Mouse (Mus musculus): ENCODE data around the gene Man2b1. TPM values are rescaled to one million over a fixed set of nuclear protein-coding genes. Genes with fewer than 3 reads are reported as not detected.

The Man2b1 gene
- polyA plus RNA-seq, 1 experiment = 0.13 TPM

DNA sequence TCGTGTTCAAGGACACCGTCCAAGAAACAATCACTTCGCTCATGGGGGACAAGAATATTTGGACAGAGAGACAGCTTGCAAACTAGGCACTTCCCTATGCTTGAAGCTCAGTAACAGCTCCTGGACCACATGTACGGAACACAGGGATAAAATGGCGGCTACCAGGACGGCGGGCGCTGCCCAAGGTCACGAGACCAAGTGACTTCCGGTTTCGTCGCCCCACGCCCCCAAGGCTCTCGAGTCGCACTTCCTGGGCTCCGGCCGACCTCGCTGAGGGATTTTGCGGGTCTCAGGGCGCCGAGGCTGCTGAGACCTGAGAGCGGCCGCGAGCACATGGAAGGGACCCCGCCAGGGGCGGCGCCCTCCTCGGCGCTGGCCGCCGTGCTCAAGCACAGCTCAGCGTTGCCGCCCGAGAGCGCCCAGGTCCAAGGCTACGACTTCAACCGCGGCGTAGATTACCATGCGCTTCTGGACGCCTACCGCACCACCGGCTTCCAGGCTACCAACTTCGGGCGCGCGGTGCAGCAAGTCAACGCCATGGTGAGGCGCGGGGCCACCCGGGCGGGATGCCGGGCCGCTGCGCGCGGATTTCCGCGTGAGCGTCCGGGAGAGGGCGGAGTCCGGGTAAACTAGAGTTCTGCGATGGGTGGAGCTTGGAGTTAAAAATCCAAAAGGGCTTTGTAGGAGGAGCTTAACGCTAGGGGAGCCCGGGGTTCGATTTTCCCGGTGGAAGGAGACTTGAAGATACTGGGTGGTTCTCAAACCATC, 11.4 kb upstream of the Man2b1 start, which contains the start of gene Dhps:
TSS of gene Dhps (plus strand) at position 244 of the 768 bp plus-strand sequence.
- Histone ChIP-seq H3K4me1 (ENCODE audit: control insufficient read depth) (peaks cover 55% of the 10 kb centered on the region), H3K9me3 (ENCODE audit: control insufficient read depth, low read length) (no peaks in the 10 kb centered on the region), H3K27me3 (ENCODE audit: control insufficient read depth) (no peaks in the 10 kb centered on the region), H3K4me3 (replicated peaks) (peak within 1 kb of the TSS; percentile 80), H3K36me3 (ENCODE audit: control insufficient read depth) (peaks cover 47% of the 10 kb centered on the region)
- TF ChIP-seq GATA1 (IDR thresholded peaks at IDR 0.05; ENCODE audit: low read length) (no peak), TAL1 (IDR thresholded peaks at IDR 0.05; ENCODE audit: low read length) (no peak)

DNA sequence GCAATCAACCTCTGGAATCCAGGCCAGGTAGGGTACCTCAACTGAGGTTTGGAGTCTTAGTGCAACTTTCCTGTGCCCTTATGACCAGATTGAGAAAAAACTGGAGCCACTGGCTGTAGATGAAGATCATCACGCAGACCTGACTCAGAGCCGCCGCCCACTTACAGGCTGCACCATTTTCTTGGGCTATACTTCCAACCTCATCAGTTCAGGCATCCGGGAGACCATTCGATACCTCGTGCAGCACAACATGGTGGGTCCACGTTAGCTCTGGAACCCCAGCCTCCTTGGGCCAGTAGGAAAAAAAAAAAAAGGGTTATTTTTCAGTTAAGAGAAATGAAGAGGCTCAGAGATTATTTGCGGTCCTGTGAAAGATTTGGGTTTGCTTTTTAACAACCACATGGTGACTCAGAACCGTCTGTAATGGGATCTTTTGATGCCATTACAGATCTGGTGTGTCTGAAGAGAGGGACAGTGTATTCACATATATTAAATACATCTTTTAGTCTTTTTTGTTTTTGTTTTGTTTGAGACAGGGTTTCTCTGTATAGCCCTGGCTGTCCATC, 10.6 kb upstream of the Man2b1 start:
- H3K4me3 ChIP-seq (replicated peaks) = peak overlapping the region; percentile 80
- peaks cover 59% of the 10 kb centered on the region for H3K4me1 ChIP-seq (ENCODE audit: control insufficient read depth)
- TF ChIP-seq TAL1 (IDR thresholded peaks at IDR 0.05; ENCODE audit: low read length) (no peak), GATA1 (IDR thresholded peaks at IDR 0.05; ENCODE audit: low read length) (no peak)
- H3K27me3 ChIP-seq (ENCODE audit: control insufficient read depth) = no peaks in the 10 kb centered on the region
- H3K9me3 ChIP-seq (ENCODE audit: control insufficient read depth, low read length) = no peaks in the 10 kb centered on the region
- H3K36me3 ChIP-seq (ENCODE audit: control insufficient read depth) = peaks cover 46% of the 10 kb centered on the region

DNA sequence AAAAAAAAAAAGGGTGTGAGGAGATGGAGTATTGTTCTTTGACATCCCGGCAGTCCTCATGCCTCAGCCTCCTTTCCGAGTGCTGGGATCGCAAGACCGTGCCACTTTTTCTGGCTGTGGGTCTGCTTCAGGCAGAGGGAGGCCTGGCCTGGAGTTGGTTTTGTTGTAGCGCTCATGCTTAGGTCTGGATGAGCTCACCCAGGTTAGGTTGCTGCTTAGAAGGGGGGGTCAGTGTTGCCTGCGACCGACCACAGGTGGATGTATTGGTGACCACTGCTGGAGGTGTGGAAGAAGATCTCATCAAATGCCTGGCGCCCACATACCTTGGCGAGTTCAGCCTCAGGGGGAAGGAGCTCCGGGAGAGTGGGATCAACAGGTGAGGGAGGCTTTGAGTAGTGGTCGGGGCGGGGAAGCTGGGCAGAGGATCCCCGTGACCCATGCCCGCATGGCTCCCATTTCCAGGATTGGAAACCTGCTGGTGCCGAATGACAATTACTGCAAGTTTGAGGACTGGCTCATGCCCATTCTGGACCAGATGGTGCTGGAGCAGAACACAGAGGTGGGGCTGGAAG, 9.9 kb upstream of the Man2b1 start:
- Histone ChIP-seq H3K36me3 (ENCODE audit: control insufficient read depth) (peaks cover 49% of the 10 kb centered on the region), H3K27me3 (ENCODE audit: control insufficient read depth) (no peaks in the 10 kb centered on the region), H3K9me3 (ENCODE audit: control insufficient read depth, low read length) (no peaks in the 10 kb centered on the region), H3K4me3 (replicated peaks) (peak overlapping the region; percentile 2), H3K4me1 (ENCODE audit: control insufficient read depth) (peaks cover 59% of the 10 kb centered on the region)
- no peak for TF ChIP-seq TAL1 (IDR thresholded peaks at IDR 0.05; ENCODE audit: low read length)
- TF ChIP-seq GATA1 (IDR thresholded peaks at IDR 0.05; ENCODE audit: low read length) = no peak

DNA sequence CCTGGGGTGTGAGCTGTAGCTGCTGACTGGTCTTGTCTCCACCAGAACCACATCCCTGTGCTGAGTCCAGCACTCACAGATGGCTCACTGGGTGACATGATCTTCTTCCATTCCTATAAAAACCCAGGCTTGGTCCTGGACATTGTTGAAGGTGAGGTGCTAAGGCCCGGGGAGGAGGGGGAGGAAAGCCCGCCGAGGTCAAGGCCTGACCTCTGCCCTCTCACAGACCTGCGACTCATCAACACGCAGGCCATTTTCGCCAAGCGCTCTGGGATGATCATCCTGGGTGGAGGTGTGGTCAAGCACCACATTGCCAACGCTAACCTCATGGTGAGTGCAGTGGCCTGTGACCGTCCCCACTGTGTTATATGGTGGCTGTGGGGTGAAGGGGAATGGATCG, 8.9 kb upstream of the Man2b1 start:
- peaks cover 59% of the 10 kb centered on the region for H3K36me3 ChIP-seq (ENCODE audit: control insufficient read depth)
- TF ChIP-seq GATA1 (IDR thresholded peaks at IDR 0.05; ENCODE audit: low read length) = no peak
- no peak for TF ChIP-seq TAL1 (IDR thresholded peaks at IDR 0.05; ENCODE audit: low read length)
- H3K9me3 ChIP-seq (ENCODE audit: control insufficient read depth, low read length) = no peaks in the 10 kb centered on the region
- H3K4me3 ChIP-seq (replicated peaks) = no peak overlapping the region
- H3K4me1 ChIP-seq (ENCODE audit: control insufficient read depth) = peaks cover 66% of the 10 kb centered on the region
- H3K27me3 ChIP-seq (ENCODE audit: control insufficient read depth) = no peaks in the 10 kb centered on the region

DNA sequence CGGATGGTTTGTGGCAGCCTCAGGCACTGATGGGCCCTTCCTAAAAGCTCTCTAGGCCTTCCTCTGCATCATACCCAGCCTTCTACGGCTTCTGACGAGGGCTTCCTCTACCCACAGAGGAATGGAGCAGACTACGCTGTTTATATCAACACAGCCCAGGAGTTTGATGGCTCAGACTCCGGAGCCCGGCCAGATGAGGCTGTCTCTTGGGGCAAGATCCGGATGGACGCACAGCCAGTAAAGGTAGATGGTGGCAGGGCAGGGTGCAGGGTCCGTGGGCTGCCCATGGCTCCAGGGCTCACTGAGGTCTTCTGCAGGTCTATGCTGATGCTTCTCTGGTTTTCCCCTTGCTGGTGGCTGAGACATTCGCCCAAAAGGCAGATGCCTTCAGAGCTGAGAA, 8.5 kb upstream of the Man2b1 start:
- Histone ChIP-seq H3K27me3 (ENCODE audit: control insufficient read depth) (no peaks in the 10 kb centered on the region), H3K9me3 (ENCODE audit: control insufficient read depth, low read length) (no peaks in the 10 kb centered on the region), H3K36me3 (ENCODE audit: control insufficient read depth) (peaks cover 63% of the 10 kb centered on the region), H3K4me1 (ENCODE audit: control insufficient read depth) (peaks cover 70% of the 10 kb centered on the region), H3K4me3 (replicated peaks) (no peak overlapping the region)
- no peak for TF ChIP-seq GATA1 (IDR thresholded peaks at IDR 0.05; ENCODE audit: low read length)
- no peak for TF ChIP-seq TAL1 (IDR thresholded peaks at IDR 0.05; ENCODE audit: low read length)

DNA sequence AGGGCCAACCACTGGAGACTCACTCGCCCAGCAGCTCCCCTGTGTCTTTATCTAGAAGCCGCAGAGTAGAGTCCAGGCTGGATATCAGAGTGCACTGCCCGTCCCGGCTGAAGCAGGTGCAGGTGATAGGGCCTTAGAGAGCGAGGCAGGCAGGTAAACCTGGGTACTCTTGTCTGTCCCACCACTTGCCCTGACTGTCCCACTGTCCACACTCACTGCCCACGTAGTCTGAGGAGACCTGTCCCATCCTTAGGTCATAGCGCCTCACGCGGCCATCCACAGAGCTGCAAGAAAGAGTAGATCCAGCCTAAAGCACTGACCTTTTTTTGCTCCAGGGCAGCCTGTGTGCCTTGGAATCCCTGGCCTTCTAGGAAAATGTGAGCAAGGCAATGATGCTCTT, 7.1 kb upstream of the Man2b1 start:
- peak; percentile 68 for TF ChIP-seq TAL1 (IDR thresholded peaks at IDR 0.05; ENCODE audit: low read length)
- peak; percentile 32; the same call in 1 of the 2 replicates for TF ChIP-seq GATA1 (IDR thresholded peaks at IDR 0.05; ENCODE audit: low read length)
- Histone ChIP-seq H3K27me3 (ENCODE audit: control insufficient read depth) (no peaks in the 10 kb centered on the region), H3K9me3 (ENCODE audit: control insufficient read depth, low read length) (no peaks in the 10 kb centered on the region), H3K36me3 (ENCODE audit: control insufficient read depth) (peaks cover 60% of the 10 kb centered on the region), H3K4me3 (replicated peaks) (peak overlapping the region; percentile 31), H3K4me1 (ENCODE audit: control insufficient read depth) (peaks cover 73% of the 10 kb centered on the region)

DNA sequence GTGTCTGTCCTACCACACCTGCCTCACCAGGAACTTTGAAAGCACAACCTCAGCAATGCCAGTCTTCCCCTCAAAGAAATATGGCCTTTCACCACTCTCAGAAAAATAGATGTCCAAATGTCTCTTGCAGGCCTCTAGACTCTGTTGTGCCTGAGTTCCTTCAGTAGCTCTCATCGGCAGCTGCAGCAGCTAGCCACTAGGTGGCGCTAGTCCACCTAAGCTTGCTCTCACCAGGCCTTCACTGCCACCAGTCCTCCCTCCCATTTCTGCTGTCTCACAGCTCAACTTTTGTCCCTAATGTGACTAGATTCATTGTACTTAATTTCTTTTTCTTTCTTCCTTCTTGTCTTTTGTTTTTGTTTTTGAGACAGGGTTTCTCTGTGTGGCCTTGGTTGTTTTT, 6.1 kb upstream of the Man2b1 start:
- Histone ChIP-seq H3K27me3 (ENCODE audit: control insufficient read depth) (no peaks in the 10 kb centered on the region), H3K4me3 (replicated peaks) (no peak overlapping the region), H3K36me3 (ENCODE audit: control insufficient read depth) (peaks cover 60% of the 10 kb centered on the region), H3K9me3 (ENCODE audit: control insufficient read depth, low read length) (no peaks in the 10 kb centered on the region), H3K4me1 (ENCODE audit: control insufficient read depth) (peaks cover 76% of the 10 kb centered on the region)
- TF ChIP-seq GATA1 (IDR thresholded peaks at IDR 0.05; ENCODE audit: low read length) (no peak), TAL1 (IDR thresholded peaks at IDR 0.05; ENCODE audit: low read length) (no peak)

DNA sequence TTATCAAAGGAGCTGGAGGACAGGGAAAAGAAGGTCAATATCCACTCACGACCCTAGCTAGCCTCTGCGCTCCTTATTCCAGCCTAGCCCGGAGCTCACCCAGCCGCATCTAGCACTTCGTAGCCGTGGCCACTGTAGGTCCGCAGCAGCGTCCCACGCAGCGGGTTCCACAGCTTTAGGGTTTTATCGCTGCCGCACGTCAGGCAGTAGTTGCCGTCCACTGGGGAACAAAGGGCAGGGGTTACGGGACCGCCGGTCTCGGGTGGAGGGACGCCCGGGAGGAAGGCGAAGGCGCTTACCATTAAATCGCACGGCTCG, 2.9 kb upstream of the Man2b1 start:
- peaks cover 75% of the 10 kb centered on the region for H3K4me1 ChIP-seq (ENCODE audit: control insufficient read depth)

DNA sequence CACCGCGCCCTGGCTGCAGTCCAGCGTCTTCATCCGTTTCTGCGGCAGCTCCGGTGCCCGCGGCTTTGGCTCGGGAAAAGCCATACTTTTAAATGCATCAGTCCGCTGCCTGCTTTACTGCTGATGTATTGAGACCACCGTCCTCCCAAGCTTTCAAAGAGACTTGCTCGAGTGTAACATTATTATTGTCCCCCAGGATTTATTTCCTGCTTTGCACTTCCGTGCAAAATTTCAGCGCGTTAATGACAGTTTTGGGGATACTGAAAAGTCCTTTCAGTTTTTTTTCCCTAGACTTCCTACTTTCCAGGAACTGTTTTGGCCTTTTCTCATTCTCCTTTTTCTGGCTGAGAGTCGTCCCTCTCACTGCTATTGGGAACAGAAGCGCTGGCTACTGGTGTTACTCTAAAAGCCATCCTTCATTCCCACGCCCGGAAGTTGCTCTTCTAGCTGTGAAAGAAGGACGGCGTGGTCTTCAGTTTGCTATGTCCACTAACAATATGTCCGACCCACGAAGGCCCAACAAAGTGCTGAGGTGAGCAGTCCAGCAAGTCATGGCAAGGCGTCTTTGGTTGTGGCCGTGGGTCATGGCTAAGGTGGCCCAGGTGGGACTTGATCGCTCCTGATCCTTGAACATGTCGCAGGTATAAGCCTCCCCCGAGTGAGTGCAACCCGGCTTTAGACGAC, 2.4 kb upstream of the Man2b1 start, which contains the start of gene Wdr83os:
TSS of gene Wdr83os (plus strand) at position 209 of the 684 bp plus-strand sequence.
- Histone ChIP-seq H3K27me3 (ENCODE audit: control insufficient read depth) (no peaks in the 10 kb centered on the region), H3K4me1 (ENCODE audit: control insufficient read depth) (peaks cover 72% of the 10 kb centered on the region), H3K4me3 (replicated peaks) (peak within 1 kb of the TSS; percentile 85), H3K9me3 (ENCODE audit: control insufficient read depth, low read length) (no peaks in the 10 kb centered on the region), H3K36me3 (ENCODE audit: control insufficient read depth) (peaks cover 40% of the 10 kb centered on the region)
- TF ChIP-seq GATA1 (IDR thresholded peaks at IDR 0.05; ENCODE audit: low read length) = no peak
- TF ChIP-seq TAL1 (IDR thresholded peaks at IDR 0.05; ENCODE audit: low read length) = no peak

More for the DNA sequence above, 2.9 kb upstream of the Man2b1 start:
- Histone ChIP-seq H3K36me3 (ENCODE audit: control insufficient read depth) (peaks cover 40% of the 10 kb centered on the region), H3K9me3 (ENCODE audit: control insufficient read depth, low read length) (no peaks in the 10 kb centered on the region), H3K4me3 (replicated peaks) (peak overlapping the region; percentile 85), H3K27me3 (ENCODE audit: control insufficient read depth) (no peaks in the 10 kb centered on the region)
- TF ChIP-seq TAL1 (IDR thresholded peaks at IDR 0.05; ENCODE audit: low read length) = no peak
- TF ChIP-seq GATA1 (IDR thresholded peaks at IDR 0.05; ENCODE audit: low read length) = no peak

All from erythroblast, embryonic 14.5 days (primary cell).